Comparison of ENCODE assay signal across 8 mouse cellular contexts in the genomic region with DNA sequence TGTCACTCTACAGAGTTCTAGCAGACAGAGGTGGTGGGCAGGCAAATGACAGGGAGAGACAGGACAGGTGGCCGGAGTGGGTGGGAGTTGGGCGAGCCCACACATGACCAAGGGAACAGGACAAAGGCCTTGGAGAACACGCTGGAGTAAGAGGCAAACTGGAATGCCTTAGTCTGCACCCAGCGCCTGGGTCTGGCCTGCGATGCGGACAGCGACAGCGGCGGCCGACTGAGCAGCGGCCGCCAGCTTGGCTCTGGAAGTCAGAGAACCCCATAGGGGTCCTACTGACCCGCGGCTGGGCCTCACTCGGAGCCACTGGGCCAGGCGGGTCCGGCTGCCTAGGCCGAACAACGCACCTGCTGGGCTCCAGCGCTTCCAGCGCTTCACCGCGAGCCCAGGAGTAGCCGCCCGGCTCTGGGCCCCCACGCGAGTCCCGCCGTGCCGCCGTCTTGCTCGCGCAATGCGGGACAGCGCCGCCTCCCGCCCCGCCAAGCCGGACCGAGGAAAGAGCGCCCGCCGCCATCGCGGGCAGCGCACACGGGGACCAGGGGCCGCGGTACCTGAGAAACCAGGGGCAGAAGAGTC. TPM values are rescaled to one million over a fixed set of nuclear protein-coding genes. Genes with fewer than 3 reads are reported as not detected.
DNase-seq lines count a peak whose midpoint lies in the region; ATAC-seq and TF ChIP-seq lines count a peak whose summit lies in the region.

No protein-coding gene starts in this region.

- DNase-seq in gastrocnemius, postnatal 4 days (ENCODE audit: low spot score in 2 of 2): peak; percentile 27 to 53
- no peak for DNase-seq in gastrocnemius, postnatal 25 days
- peak; percentile 56 for DNase-seq in R1 (ENCODE audit: low read depth, low spot score)
- peak; percentile 24 to 59 for DNase-seq in left cerebral cortex, postnatal 10 days (ENCODE audit: extremely low spot score in 1 of 2, low spot score in 2 of 2)
- DNase-seq in lung, postnatal 4 days: peak; percentile 54 to 64

- intact Hi-C loops in left cerebral cortex, postnatal 10 days (cut with DNase I): no loop called here

- peak overlapping the region; percentile 80 for H3K4me3 ChIP-seq in embryonic facial prominence, embryonic 15.5 days (replicated peaks)
- peak overlapping the region; percentile 70 for H3K4me3 ChIP-seq in hindbrain, embryonic 13.5 days
- H3K4me3 ChIP-seq in small intestine, adult 2 months (ENCODE audit: low read depth, low read length): peak overlapping the region; percentile 85

- no peaks in the 10 kb centered on the region for H3K27me3 ChIP-seq in embryonic facial prominence, embryonic 15.5 days
- H3K27me3 ChIP-seq in hindbrain, embryonic 13.5 days: no peaks in the 10 kb centered on the region
- H3K27me3 ChIP-seq in small intestine, adult 2 months (ENCODE audit: control insufficient read depth, insufficient read depth, low read length): no peaks in the 10 kb centered on the region

- H3K27ac ChIP-seq in embryonic facial prominence, embryonic 15.5 days (replicated peaks): peak overlapping the region; percentile 90
- H3K27ac ChIP-seq in hindbrain, embryonic 13.5 days: peak overlapping the region; percentile 85
- peak overlapping the region; percentile 8; the same call in 1 of the 2 replicates for H3K27ac ChIP-seq in small intestine, adult 2 months (ENCODE audit: insufficient read depth, low read depth, low read length)

- WGBS in embryonic facial prominence, embryonic 15.5 days: under 1% methylated on average over 49 of the region's 49 CpGs
- 0% methylated on average over 48 of the region's 49 CpGs for WGBS in hindbrain, embryonic 13.5 days
- under 1% methylated on average over 49 of the region's 49 CpGs for WGBS in small intestine, adult 2 months

- H3K9ac ChIP-seq in embryonic facial prominence, embryonic 15.5 days: peak overlapping the region; percentile 74
- peak overlapping the region; percentile 82 for H3K9ac ChIP-seq in hindbrain, embryonic 13.5 days

- ATAC-seq in embryonic facial prominence, embryonic 15.5 days (ENCODE audit: insufficient number of reproducible peaks, low FRiP score, low TSS enrichment, low read depth): peak; percentile 75
- ATAC-seq in hindbrain, embryonic 13.5 days (ENCODE audit: low FRiP score): peak; percentile 84

- H3K4me1 ChIP-seq in embryonic facial prominence, embryonic 15.5 days: peaks cover 17% of the 10 kb centered on the region
- peaks cover 21% of the 10 kb centered on the region for H3K4me1 ChIP-seq in hindbrain, embryonic 13.5 days (replicated peaks)
- H3K4me1 ChIP-seq in small intestine, adult 2 months (ENCODE audit: control insufficient read depth, insufficient read depth, insufficient read length, low read length): peaks cover 13% of the 10 kb centered on the region; the same call in 1 of the 2 replicates

- H3K36me3 ChIP-seq in embryonic facial prominence, embryonic 15.5 days: no peaks in the 10 kb centered on the region
- H3K36me3 ChIP-seq in hindbrain, embryonic 13.5 days: no peaks in the 10 kb centered on the region
- H3K36me3 ChIP-seq in small intestine, adult 2 months (ENCODE audit: control insufficient read depth, insufficient read depth, low read length): no peaks in the 10 kb centered on the region

- H3K9me3 ChIP-seq in embryonic facial prominence, embryonic 15.5 days (replicated peaks): no peaks in the 10 kb centered on the region
- H3K9me3 ChIP-seq in hindbrain, embryonic 13.5 days: no peaks in the 10 kb centered on the region

- no peak for TF ChIP-seq POLR2A in small intestine, adult 2 months (IDR thresholded peaks at IDR 0.05; ENCODE audit: low read depth, low read length)

- H3K4me2 ChIP-seq in embryonic facial prominence, embryonic 15.5 days (replicated peaks): peak overlapping the region; percentile 97
- H3K4me2 ChIP-seq in hindbrain, embryonic 13.5 days: peak overlapping the region; percentile 72

- no peak for TF ChIP-seq CTCF in small intestine, adult 2 months (IDR thresholded peaks at IDR 0.05; ENCODE audit: extremely low read depth, insufficient read length, insufficient replicate concordance, low read depth, low read length)

RNA-seq across cellular contexts. Expression of gene Ctnnal1, which starts 0.5 kb away (rescaled TPM):
- 10 to 100 TPM; 22.7 to 25.1 TPM for total RNA-seq in gastrocnemius, postnatal 4 days (2021)
- total RNA-seq in gastrocnemius, postnatal 25 days (2021): 10 to 100 TPM in 1 of 2 experiments, 1 to 10 TPM in 1; 9.9 to 11.7 TPM
- 22.8 and 25.5 TPM in 2 replicates for polyA plus RNA-seq in embryonic facial prominence, embryonic 15.5 days (2015; fragmentation: Nextera tagmentation; extraction: Ambion mirVana)
- 16.9 and 19.4 TPM in 2 replicates for polyA plus RNA-seq in hindbrain, embryonic 13.5 days (2015; fragmentation: Nextera tagmentation; extraction: Ambion mirVana)
- total RNA-seq in left cerebral cortex, postnatal 10 days (2021): 10 to 100 TPM; 16.6 to 17.1 TPM
- 1.0 and 1.3 TPM in 2 replicates for polyA plus RNA-seq in small intestine, adult 2 months (2012; rRNA removed)

Comparison
In these comparisons a context has a peak if more than half of its experiments do, and no peak if none do; other contexts are left out.
1. H3K27ac ChIP-seq: peak in every context shown above with its lines; median percentile 90 in embryonic facial prominence, embryonic 15.5 days; 85 in hindbrain, embryonic 13.5 days; 8 in small intestine, adult 2 months.